Mouse (Mus musculus) granulocyte monocyte progenitor cell, adult 5-6 weeks (primary cell): ENCODE results near the gene Slc44a2. TPM values are rescaled to one million over a fixed set of nuclear protein-coding genes. Genes with fewer than 3 reads are reported as not detected.

Experiments
- ATAC-seq: replicated peaks from 2 replicates; pipeline ENCODE4 v1.8.0; 2016; ENCODE audit warnings: mild to moderate bottlenecking, moderate TSS enrichment, inconsistent platforms; ENCODE audit not compliant: poor library complexity, severe bottlenecking
- total RNA-seq, 2 experiments: library from RNA; stranded (forward) in 1 of 2; stranded (reverse) in 1 of 2; fragments of 200-712, 200-1000 nt in 1 of 2; fragments of >200 nt in 1 of 2; fragmentation: Nextera tagmentation in 1 of 2; gene quantifications; 2 replicates each; pipeline ENCODE4 v1.2.3; 2014 to 2017

The Slc44a2 gene
- total RNA-seq, 2 experiments from 2014 or later: 83.5 to 134 TPM

DNA sequence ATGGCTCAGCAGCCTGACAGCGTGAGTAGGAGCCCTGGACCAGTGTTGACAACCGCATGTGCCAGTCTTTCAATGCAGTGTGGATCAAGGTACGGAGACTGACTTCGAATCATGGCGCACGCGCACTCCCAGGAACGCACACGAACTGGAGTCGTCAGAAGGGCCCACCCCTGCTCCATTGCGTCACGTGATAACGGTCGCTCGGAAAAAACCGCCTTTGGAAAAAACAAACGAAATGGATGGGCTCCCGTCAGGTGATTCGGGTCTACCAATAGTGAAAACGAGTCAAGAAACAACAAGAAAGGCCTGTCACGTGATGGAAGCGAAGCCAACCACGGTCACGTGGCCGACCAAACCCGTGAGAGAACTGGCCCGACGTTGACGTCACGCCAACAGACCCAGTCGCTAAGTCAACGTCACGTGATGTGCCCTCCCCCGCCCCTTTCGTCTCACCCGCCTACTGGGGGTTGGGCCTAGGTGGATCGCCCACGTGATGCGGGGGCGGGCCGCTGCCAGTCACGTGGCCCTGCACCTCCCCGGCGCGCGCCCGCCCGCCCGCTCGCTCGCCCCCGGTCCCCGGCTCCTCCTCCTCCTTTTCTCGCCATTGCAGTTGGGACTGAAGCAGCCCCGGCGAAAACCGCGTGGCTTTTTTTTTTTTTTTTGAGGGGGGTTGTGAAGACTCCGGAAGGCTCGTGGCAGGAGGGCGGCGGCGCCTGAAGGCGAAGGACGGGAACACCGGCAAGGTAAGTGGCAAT, 47.0 kb downstream of the Slc44a2 start, which contains the start of gene Ilf3:
Gene Ilf3, plus strand, starts transcription at position 515 of the 755 bp plus-strand sequence.
- peak; percentile 79 for ATAC-seq

DNA sequence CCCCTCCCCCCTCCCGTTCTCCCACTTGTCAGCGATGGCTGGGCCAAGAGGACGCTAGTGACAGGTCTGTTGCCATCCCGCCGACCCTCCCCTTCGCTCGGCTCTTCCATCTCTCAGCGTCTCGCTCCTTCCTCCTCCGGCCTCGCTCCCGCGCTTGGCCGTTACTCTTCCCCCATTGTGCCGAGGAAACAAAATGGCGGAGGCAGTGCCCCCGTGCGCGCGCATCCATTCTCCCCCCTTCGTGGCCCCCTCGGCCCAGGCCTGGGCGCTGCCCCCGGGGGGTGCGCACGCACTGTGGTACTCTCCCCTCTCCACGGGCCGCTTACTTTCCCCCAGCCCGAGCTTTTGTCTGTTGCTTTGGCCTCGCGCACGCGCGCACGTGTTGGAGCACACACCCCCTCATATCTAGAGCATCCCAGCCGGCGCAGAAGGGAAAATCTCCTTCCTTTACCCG, 47.7 kb downstream of the Slc44a2 start:
- ATAC-seq: peak; percentile 59

DNA sequence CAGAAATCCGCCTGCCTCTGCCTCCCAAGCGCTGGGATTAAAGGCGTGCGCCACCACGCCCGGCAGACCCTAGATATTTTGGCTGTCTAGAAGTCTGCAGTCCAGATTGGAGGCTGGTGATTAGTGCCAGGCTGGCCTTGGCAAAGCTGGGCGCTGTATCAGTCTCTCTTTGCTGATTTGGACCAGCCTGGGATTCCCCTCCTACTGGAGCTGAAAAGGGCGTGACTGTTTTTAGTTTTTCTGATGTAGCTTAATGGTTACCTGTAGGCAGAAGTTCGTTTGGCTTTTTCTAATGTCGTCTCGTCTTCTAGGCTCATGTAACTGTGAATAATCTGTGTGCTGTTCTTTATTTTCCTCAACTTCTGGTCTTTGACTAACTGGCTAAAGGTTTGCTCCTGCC, 48.6 kb downstream of the Slc44a2 start:
- ATAC-seq: no peak

DNA sequence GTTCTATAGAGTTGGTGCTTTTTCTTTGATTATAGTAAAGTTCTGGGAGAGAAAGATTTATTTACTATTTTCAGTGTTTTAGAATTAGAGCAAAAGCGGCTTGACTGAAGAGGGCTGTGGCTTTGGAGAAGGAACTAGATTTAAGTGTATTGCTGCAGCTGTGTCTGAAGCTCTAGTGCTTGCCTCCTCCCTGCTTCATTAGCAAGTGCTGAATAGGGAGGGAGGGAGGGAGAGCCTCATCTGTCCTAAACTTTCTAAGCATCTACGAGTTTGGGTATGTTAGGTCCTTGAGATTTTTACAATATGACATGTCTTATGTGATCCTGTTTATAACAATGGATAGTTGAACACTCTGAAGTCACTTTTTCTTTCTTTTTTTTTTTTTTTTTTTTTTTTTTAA, 50.4 kb downstream of the Slc44a2 start:
- ATAC-seq: no peak

DNA sequence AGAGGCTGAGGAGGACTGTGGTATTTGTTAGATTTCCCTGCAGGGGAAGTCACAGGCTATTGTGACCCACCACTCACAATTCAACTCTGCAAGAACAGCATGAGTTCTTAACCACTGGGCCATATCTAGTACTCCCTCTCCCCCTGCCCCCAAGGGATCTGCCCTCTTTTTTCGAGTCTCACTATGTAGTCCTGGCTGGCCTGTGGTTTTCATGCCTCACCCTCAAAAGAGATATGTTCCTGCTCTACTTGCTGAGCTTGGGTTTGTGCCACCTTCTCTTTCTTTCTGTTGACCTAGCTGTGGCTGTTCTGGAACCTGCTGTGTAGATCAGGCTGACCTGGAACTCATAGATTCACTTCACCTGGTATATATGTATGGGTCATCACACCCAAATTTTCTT, 52.0 kb downstream of the Slc44a2 start:
- ATAC-seq: no peak

DNA sequence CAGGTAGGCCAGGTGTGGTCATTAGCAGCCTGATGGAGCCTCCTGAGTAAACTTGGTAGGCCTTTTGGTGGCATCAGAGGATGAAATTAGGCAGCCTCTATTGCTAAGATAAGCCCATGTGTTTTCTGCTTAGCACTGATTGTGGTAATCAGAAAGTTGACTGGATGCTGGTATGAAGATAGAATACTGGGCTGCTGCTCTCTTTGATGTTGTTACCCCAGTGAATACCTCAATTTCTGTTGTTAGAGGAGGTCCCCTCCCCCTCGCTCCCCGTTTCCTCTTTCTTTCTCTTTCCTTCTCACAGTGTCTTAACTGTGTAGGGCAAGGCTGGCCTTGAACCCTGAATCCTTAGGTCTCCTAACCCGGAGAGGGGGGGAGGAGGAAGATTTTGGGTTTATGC, 58.7 kb downstream of the Slc44a2 start:
- peak; percentile 48 for ATAC-seq

DNA sequence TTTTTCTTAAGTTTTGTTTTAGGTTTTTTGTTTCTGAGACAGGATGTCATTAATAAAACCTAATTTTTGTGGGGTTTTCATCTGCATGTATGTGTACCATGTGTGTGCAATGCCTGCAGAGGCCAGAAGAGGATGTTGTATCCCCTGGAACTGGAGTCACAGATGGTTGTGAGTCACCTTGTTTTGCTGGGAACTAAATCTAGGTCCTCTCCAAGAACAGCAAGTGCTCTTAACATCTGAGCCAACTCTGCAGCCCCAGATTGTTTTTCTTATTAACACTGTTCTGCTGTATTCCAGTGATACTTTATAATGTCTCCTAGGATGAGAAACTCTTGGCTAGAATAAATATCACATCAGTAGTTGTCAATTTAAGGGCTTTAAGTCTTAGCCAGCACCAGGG, 60.4 kb downstream of the Slc44a2 start:
- no peak for ATAC-seq

DNA sequence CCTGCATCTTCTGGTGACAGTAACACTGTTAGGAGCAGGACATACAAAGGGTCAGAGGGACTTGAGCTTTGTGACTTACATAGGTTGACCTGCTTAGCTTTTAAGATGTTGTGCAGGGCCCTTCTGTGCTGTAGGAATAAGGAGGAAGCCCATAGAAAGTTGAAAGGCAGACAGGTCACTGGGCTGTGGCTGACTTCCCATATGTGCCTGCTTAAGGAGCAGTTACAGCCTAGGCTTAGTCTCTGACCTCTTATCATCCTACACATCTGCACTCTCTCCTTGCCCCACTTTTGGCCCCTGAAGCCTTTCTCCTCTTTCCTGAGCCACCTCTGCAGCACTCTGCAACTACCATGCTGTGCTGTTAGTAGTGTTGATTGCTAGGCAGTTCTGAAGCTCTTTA, 63.5 kb downstream of the Slc44a2 start:
- no peak for ATAC-seq

DNA sequence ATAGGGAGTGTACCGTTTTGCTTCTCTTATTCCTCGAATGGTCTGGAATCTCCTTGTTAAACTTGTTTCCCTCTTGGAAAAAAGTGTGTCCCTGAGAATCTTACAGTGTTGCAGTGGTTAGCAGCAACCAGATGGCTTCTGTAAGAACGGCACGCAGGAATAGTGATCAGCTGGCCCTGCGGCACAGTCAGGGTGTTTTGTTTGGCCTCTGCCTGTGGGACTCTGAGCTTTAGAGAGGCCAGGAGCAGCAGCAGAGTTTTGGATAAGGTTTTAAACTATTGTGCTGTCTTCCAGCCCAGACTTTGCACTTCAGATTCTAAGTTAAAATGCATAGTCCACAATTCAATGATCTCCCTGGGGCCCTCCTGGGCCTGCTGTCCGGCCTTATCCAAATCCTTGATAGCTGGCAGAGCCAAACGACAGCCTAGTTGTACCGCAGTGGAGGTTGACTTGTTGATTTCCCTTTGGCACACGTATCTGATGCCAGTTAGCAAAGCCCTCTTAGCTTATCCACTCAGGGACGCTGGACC, 72.2 kb downstream of the Slc44a2 start:
- ATAC-seq: no peak

DNA sequence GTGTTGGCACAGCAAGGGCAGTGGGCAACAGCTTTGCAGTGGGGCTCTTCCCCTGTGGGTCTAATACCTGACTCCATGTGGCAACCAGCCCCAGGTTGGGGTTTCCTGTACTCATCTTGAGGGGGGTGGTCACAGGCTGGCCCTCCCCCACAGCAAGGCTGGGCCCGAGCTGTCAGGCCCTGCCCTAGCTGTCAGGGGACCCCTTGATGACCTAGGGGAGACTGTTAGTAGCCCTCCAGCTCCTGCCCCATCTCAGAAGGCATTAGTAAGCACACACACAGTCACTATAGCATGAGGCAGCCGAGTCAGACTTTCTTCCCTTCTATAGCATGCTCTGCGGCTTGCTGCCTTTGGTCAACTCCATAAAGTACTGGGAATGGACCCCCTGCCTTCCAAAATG, 75.2 kb downstream of the Slc44a2 start:
- ATAC-seq: no peak

DNA sequence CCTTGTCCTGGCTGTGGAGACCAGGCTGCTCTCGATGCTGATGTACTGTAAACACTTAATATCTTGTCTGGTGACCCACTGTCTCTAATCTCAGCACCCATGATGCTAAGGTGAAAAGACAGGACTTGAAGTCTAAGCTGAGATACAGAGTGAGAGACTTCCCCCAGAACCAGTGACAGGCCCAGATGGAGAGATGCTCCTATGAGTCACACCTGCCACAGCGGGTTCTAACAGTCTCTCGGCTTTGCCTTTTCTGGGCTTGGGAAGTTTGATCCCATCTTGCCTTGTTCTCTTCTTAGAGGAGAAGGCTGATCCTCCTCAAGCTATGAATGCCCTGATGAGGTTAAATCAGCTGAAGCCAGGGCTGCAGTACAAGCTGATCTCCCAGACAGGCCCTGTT, 76.7 kb downstream of the Slc44a2 start:
- ATAC-seq: no peak

DNA sequence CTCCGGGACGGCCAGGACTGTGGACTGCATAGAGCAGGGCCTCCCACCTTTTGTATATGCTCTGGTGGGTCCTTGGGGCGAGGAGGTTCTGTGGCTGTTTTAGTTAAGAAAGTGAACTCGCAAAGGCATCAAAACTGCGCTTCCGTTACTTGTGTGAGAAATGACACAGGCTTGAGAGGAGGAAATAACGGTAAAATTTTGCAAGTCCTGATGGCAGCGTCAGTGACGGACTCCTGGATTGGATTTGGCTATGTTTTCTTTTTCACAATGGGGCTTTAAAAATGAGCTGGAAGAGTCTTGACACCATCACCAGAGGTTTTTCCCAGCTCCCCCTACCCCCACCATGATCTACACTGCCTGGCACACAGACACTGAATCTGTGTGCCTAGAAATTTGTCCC, 80.5 kb downstream of the Slc44a2 start:
- no peak for ATAC-seq

DNA sequence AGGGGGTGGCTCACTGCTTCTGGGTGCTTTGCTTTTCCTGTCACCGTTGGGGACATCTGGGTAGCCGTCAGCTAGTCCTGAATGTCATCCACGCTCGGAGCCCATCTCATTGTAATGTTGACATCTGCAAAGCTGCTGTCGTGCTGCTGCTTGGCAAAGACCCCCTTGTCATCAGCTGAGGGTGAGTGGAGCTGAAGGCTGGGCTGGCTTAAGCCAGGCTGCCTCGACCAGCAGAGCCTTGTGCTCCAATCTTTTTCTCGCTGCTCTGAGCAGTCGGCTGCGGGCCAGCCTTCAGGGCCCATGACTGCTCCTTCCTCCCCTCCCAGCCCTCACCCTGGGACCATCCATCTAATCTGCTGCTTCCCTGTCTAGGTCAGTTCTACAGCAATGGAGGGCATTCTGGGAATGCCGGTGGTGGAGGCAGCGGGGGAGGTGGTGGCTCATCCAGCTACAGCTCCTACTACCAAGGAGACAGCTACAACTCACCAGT, 82.3 kb downstream of the Slc44a2 start:
- ATAC-seq: no peak

DNA sequence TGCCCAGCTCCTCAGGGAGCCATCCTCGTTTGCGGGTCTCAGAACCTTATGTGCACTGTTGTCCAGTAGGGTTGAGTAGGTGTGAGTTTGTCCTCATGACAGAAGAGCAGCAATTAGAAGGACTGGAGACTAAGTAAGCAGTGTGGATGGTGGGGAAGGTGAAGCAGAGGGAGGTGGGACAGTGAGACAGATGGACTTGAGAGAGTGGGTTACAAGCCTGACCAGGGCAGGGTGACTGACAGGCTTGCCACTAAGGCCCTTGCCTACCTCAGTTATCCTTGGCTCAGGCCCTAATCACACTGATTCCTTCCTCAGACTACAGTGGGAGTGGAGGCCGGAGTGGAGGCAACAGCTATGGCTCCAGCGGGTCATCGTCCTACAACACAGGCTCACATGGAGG, 83.2 kb downstream of the Slc44a2 start:
- no peak for ATAC-seq

Other genes with a start within 250 kb of the Slc44a2 start
- not detected in 2 replicates for gene Gm49373, start 247.6 kb upstream of the Slc44a2 start, total RNA-seq (2014; fragmentation: Nextera tagmentation)
- gene Gm49373, start 247.6 kb upstream of the Slc44a2 start, total RNA-seq (2017): 0.60 TPM in 1 of 2 replicates, not detected in the other
- 23.5 and 39.7 TPM in 2 replicates for gene Fdx1l, start 247.1 kb upstream of the Slc44a2 start, total RNA-seq (2014; fragmentation: Nextera tagmentation)
- 56.5 and 59.4 TPM in 2 replicates for gene Fdx1l, start 247.1 kb upstream of the Slc44a2 start, total RNA-seq (2017)
- 61.0 and 67.3 TPM in 2 replicates for gene Gm38431, start 228.7 kb upstream of the Slc44a2 start, total RNA-seq (2014; fragmentation: Nextera tagmentation)
- 5.5 and 7.5 TPM in 2 replicates for gene Gm38431, start 228.7 kb upstream of the Slc44a2 start, total RNA-seq (2017)
- gene Raver1, start 228.7 kb upstream of the Slc44a2 start, total RNA-seq (2014; fragmentation: Nextera tagmentation): 59.8 and 74.1 TPM in 2 replicates
- 19.6 and 22.9 TPM in 2 replicates for gene Raver1, start 228.7 kb upstream of the Slc44a2 start, total RNA-seq (2017)
- 27.1 and 28.6 TPM in 2 replicates for gene Tyk2, start 189.5 kb upstream of the Slc44a2 start, total RNA-seq (2014; fragmentation: Nextera tagmentation)
- gene Tyk2, start 189.5 kb upstream of the Slc44a2 start, total RNA-seq (2017): 19.0 and 19.8 TPM in 2 replicates
- gene Cdc37, start 170.7 kb upstream of the Slc44a2 start, total RNA-seq (2014; fragmentation: Nextera tagmentation): 120 and 157 TPM in 2 replicates
- gene Cdc37, start 170.7 kb upstream of the Slc44a2 start, total RNA-seq (2017): 285 and 306 TPM in 2 replicates
- 19.9 and 25.7 TPM in 2 replicates for gene Pde4a, start 155.0 kb upstream of the Slc44a2 start, total RNA-seq (2014; fragmentation: Nextera tagmentation)
- 3.8 and 4.1 TPM in 2 replicates for gene Pde4a, start 155.0 kb upstream of the Slc44a2 start, total RNA-seq (2017)
- gene Keap1, start 81.3 kb upstream of the Slc44a2 start, total RNA-seq (2014; fragmentation: Nextera tagmentation): 28.8 TPM in 2 replicates
- 31.9 and 33.5 TPM in 2 replicates for gene Keap1, start 81.3 kb upstream of the Slc44a2 start, total RNA-seq (2017)
- gene S1pr5, start 72.3 kb upstream of the Slc44a2 start, total RNA-seq (2014; fragmentation: Nextera tagmentation): not detected in 2 replicates
- 0.21 and 0.56 TPM in 2 replicates for gene S1pr5, start 72.3 kb upstream of the Slc44a2 start, total RNA-seq (2017)
- gene Atg4d, start 55.4 kb upstream of the Slc44a2 start, total RNA-seq (2014; fragmentation: Nextera tagmentation): 6.4 and 8.9 TPM in 2 replicates
- gene Atg4d, start 55.4 kb upstream of the Slc44a2 start, total RNA-seq (2017): 5.5 and 5.9 TPM in 2 replicates
- gene Kri1, start 32.7 kb upstream of the Slc44a2 start, total RNA-seq (2014; fragmentation: Nextera tagmentation): 50.9 and 56.3 TPM in 2 replicates
- 59.5 and 86.0 TPM in 2 replicates for gene Kri1, start 32.7 kb upstream of the Slc44a2 start, total RNA-seq (2017)
- gene Cdkn2d, start 29.3 kb upstream of the Slc44a2 start, total RNA-seq (2014; fragmentation: Nextera tagmentation): 11.0 and 12.9 TPM in 2 replicates
- gene Cdkn2d, start 29.3 kb upstream of the Slc44a2 start, total RNA-seq (2017): 15.4 and 16.7 TPM in 2 replicates
- gene Ap1m2, start 8.4 kb upstream of the Slc44a2 start, total RNA-seq (2014; fragmentation: Nextera tagmentation): 2.5 and 5.4 TPM in 2 replicates
- gene Ap1m2, start 8.4 kb upstream of the Slc44a2 start, total RNA-seq (2017): 0.10 and 0.43 TPM in 2 replicates
- 82.0 and 84.2 TPM in 2 replicates for gene Ilf3, start 47.2 kb downstream of the Slc44a2 start, total RNA-seq (2014; fragmentation: Nextera tagmentation)
- 73.4 and 104 TPM in 2 replicates for gene Ilf3, start 47.2 kb downstream of the Slc44a2 start, total RNA-seq (2017)
- 40.4 and 45.7 TPM in 2 replicates for gene Qtrt1, start 91.1 kb downstream of the Slc44a2 start, total RNA-seq (2014; fragmentation: Nextera tagmentation)
- 21.2 and 34.9 TPM in 2 replicates for gene Qtrt1, start 91.1 kb downstream of the Slc44a2 start, total RNA-seq (2017)
- 76.9 and 91.2 TPM in 2 replicates for gene Dnm2, start 104.2 kb downstream of the Slc44a2 start, total RNA-seq (2014; fragmentation: Nextera tagmentation)
- gene Dnm2, start 104.2 kb downstream of the Slc44a2 start, total RNA-seq (2017): 87.7 and 113 TPM in 2 replicates
- 8.4 and 13.9 TPM in 2 replicates for gene Tmed1, start 189.6 kb downstream of the Slc44a2 start, total RNA-seq (2014; fragmentation: Nextera tagmentation)
- gene Tmed1, start 189.6 kb downstream of the Slc44a2 start, total RNA-seq (2017): 17.4 and 23.6 TPM in 2 replicates
- 17.1 and 27.3 TPM in 2 replicates for gene AB124611, start 205.5 kb downstream of the Slc44a2 start, total RNA-seq (2014; fragmentation: Nextera tagmentation)
- 20.5 and 24.1 TPM in 2 replicates for gene AB124611, start 205.5 kb downstream of the Slc44a2 start, total RNA-seq (2017)
- 65.9 and 81.6 TPM in 2 replicates for gene Carm1, start 226.2 kb downstream of the Slc44a2 start, total RNA-seq (2014; fragmentation: Nextera tagmentation)
- 17.0 and 27.3 TPM in 2 replicates for gene Carm1, start 226.2 kb downstream of the Slc44a2 start, total RNA-seq (2017)